ENCODE assay signal across 10 mouse cellular contexts in the genomic region with DNA sequence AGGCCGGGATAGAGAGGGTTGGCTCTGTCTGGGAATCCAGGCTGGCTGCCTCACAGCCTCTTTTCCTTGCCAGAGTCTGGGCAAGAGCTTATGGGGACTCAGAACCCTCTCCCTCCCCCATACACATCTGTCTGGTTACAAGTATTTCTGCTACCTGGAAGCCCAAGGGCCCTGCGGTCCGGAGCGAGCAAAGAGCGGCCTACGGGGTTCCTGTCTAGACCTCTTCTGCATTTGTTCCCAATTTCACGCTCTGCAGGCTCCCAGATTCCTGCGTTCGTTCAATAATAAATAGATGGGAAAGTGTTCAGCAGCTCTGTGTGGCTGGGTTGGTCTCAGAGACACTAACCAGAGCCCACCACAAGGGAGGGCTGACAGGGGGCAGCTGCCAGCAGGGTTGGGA. TPM values are rescaled to one million over a fixed set of nuclear protein-coding genes. Genes with fewer than 3 reads are reported as not detected.
A peak's percentile ranks its signal among the peaks of the same experiment; 100 is the strongest.
DNase-seq lines count a peak whose midpoint lies in the region; ATAC-seq lines count a peak whose summit lies in the region.
"Had no signal": no experiment of that assay in that cellular context is flagged by ENCODE, and none has a peak within 500 bp of the region (broad histone marks: within the 10 kb centered on the region; RNA-seq: fewer than 3 reads in every experiment).

No protein-coding gene starts in this region.

- no peak for ATAC-seq in forebrain, embryonic 12.5 days (ENCODE audit: low FRiP score)
- ATAC-seq in forebrain, embryonic 13.5 days, result no peak
- no peak for ATAC-seq in midbrain, embryonic 14.5 days (ENCODE audit: low FRiP score, low TSS enrichment)
- ATAC-seq in midbrain, embryonic 15.5 days (replicated peaks), result no peak
- ATAC-seq in hindbrain, embryonic 15.5 days (ENCODE audit: low FRiP score, low read depth), result no peak

- peak overlapping the region; percentile 46; the same call in 1 of the 2 replicates for H3K27ac ChIP-seq in forebrain, embryonic 12.5 days
- H3K27ac ChIP-seq in forebrain, embryonic 13.5 days, result no peak overlapping the region
- no peak overlapping the region; the same call in 1 of the 2 replicates for H3K27ac ChIP-seq in midbrain, embryonic 14.5 days (replicated peaks; ENCODE audit: low read depth, low read length)
- H3K27ac ChIP-seq in midbrain, embryonic 15.5 days, result no peak overlapping the region
- peak overlapping the region; percentile 15; the same call in 1 of the 2 replicates for H3K27ac ChIP-seq in hindbrain, embryonic 15.5 days (replicated peaks)
- H3K27ac ChIP-seq: gastrocnemius, adult 2 months; kidney, postnatal 0 days had no signal

- H3K27me3 ChIP-seq in forebrain, embryonic 12.5 days, result no peaks in the 10 kb centered on the region
- H3K27me3 ChIP-seq in forebrain, embryonic 13.5 days, result no peaks in the 10 kb centered on the region
- H3K27me3 ChIP-seq in midbrain, embryonic 14.5 days (ENCODE audit: control insufficient read depth, insufficient read depth, low read length), result no peaks in the 10 kb centered on the region
- H3K27me3 ChIP-seq in midbrain, embryonic 15.5 days (replicated peaks), result no peaks in the 10 kb centered on the region
- H3K27me3 ChIP-seq in hindbrain, embryonic 15.5 days, result no peaks in the 10 kb centered on the region

- no peak overlapping the region for H3K4me2 ChIP-seq in forebrain, embryonic 12.5 days
- no peak overlapping the region for H3K4me2 ChIP-seq in forebrain, embryonic 13.5 days
- H3K4me2 ChIP-seq in midbrain, embryonic 14.5 days (ENCODE audit: low read length), result no peak overlapping the region
- H3K4me2 ChIP-seq in midbrain, embryonic 15.5 days, result no peak overlapping the region
- no peak overlapping the region for H3K4me2 ChIP-seq in hindbrain, embryonic 15.5 days

- WGBS in forebrain, embryonic 12.5 days, result 36% methylated on average over 9 of the region's 9 CpGs
- 38% methylated on average over 9 of the region's 9 CpGs for WGBS in forebrain, embryonic 13.5 days
- 26% methylated on average over 9 of the region's 9 CpGs for WGBS in midbrain, embryonic 14.5 days
- 22% methylated on average over 9 of the region's 9 CpGs for WGBS in midbrain, embryonic 15.5 days
- WGBS in hindbrain, embryonic 15.5 days, result 28% methylated on average over 9 of the region's 9 CpGs

- no peaks in the 10 kb centered on the region for H3K36me3 ChIP-seq in forebrain, embryonic 12.5 days (replicated peaks)
- no peaks in the 10 kb centered on the region for H3K36me3 ChIP-seq in forebrain, embryonic 13.5 days (ENCODE audit: poor library complexity, severe bottlenecking)
- no peaks in the 10 kb centered on the region for H3K36me3 ChIP-seq in midbrain, embryonic 14.5 days (ENCODE audit: control insufficient read depth, insufficient read depth, low read length)
- H3K36me3 ChIP-seq in midbrain, embryonic 15.5 days (replicated peaks), result no peaks in the 10 kb centered on the region
- H3K36me3 ChIP-seq in hindbrain, embryonic 15.5 days, result no peaks in the 10 kb centered on the region

- H3K9me3 ChIP-seq in forebrain, embryonic 12.5 days, result no peaks in the 10 kb centered on the region
- H3K9me3 ChIP-seq in forebrain, embryonic 13.5 days (replicated peaks), result no peaks in the 10 kb centered on the region
- H3K9me3 ChIP-seq in midbrain, embryonic 14.5 days (ENCODE audit: control insufficient read depth, low read length), result no peaks in the 10 kb centered on the region
- H3K9me3 ChIP-seq in midbrain, embryonic 15.5 days, result no peaks in the 10 kb centered on the region
- H3K9me3 ChIP-seq in hindbrain, embryonic 15.5 days, result no peaks in the 10 kb centered on the region

- H3K4me3 ChIP-seq in forebrain, embryonic 12.5 days (replicated peaks), result no peak overlapping the region
- no peak overlapping the region for H3K4me3 ChIP-seq in forebrain, embryonic 13.5 days
- H3K4me3 ChIP-seq in midbrain, embryonic 14.5 days (replicated peaks; ENCODE audit: low read depth, low read length), result no peak overlapping the region
- no peak overlapping the region for H3K4me3 ChIP-seq in midbrain, embryonic 15.5 days
- H3K4me3 ChIP-seq in hindbrain, embryonic 15.5 days, result no peak overlapping the region
- H3K4me3 ChIP-seq: gastrocnemius, adult 2 months had no signal

- peaks cover 22% of the 10 kb centered on the region for H3K4me1 ChIP-seq in forebrain, embryonic 12.5 days
- H3K4me1 ChIP-seq in forebrain, embryonic 13.5 days, result peaks cover 26% of the 10 kb centered on the region
- peaks cover 22% of the 10 kb centered on the region; the same call in 1 of the 2 replicates for H3K4me1 ChIP-seq in midbrain, embryonic 14.5 days (ENCODE audit: control insufficient read depth, insufficient read depth, low read length)
- peaks cover 15% of the 10 kb centered on the region for H3K4me1 ChIP-seq in midbrain, embryonic 15.5 days
- H3K4me1 ChIP-seq in hindbrain, embryonic 15.5 days (replicated peaks), result peaks cover 31% of the 10 kb centered on the region

- peak; percentile 39 for DNase-seq in midbrain, embryonic 14.5 days
- DNase-seq in thymus, postnatal 25 days, result peak; percentile 58
- no peak for DNase-seq in right cerebral cortex, postnatal 36 days (ENCODE audit: low spot score in 2 of 2)
- DNase-seq in lung, postnatal 14 days, result no peak
- DNase-seq: gastrocnemius, adult 2 months had no signal

- no peak overlapping the region for H3K9ac ChIP-seq in forebrain, embryonic 12.5 days
- no peak overlapping the region for H3K9ac ChIP-seq in forebrain, embryonic 13.5 days
- no peak overlapping the region for H3K9ac ChIP-seq in midbrain, embryonic 14.5 days (replicated peaks; ENCODE audit: low read length)
- no peak overlapping the region for H3K9ac ChIP-seq in midbrain, embryonic 15.5 days
- no peak overlapping the region for H3K9ac ChIP-seq in hindbrain, embryonic 15.5 days

RNA-seq across cellular contexts. Expression of gene Fam163b, which starts 19.7 kb away (rescaled TPM):
- 0.27 and 0.32 TPM in 2 replicates for polyA plus RNA-seq in forebrain, embryonic 12.5 days (2016; fragmentation: Nextera tagmentation; extraction: Ambion mirVana)
- 0.76 and 1.7 TPM in 2 replicates for polyA plus RNA-seq in forebrain, embryonic 13.5 days (2015; fragmentation: Nextera tagmentation; extraction: Ambion mirVana)
- polyA plus RNA-seq in midbrain, embryonic 14.5 days (2014; fragmentation: Nextera tagmentation; extraction: Ambion mirVana), result 2.8 and 4.2 TPM in 2 replicates
- 4.7 and 5.4 TPM in 2 replicates for polyA plus RNA-seq in midbrain, embryonic 15.5 days (2015; fragmentation: Nextera tagmentation; extraction: Ambion mirVana)
- 7.7 and 9.6 TPM in 2 replicates for polyA plus RNA-seq in hindbrain, embryonic 15.5 days (2015; fragmentation: Nextera tagmentation; extraction: Ambion mirVana)
- polyA plus RNA-seq: kidney, postnatal 0 days had no signal

RNA-seq across cellular contexts. Expression of gene Dbh, which starts 42.5 kb away (rescaled TPM):
- polyA plus RNA-seq in forebrain, embryonic 12.5 days (2016; fragmentation: Nextera tagmentation; extraction: Ambion mirVana), result not detected in 2 replicates
- not detected in 2 replicates for polyA plus RNA-seq in forebrain, embryonic 13.5 days (2015; fragmentation: Nextera tagmentation; extraction: Ambion mirVana)
- 2.7 and 5.5 TPM in 2 replicates for polyA plus RNA-seq in midbrain, embryonic 14.5 days (2014; fragmentation: Nextera tagmentation; extraction: Ambion mirVana)
- 0.65 and 3.6 TPM in 2 replicates for polyA plus RNA-seq in midbrain, embryonic 15.5 days (2015; fragmentation: Nextera tagmentation; extraction: Ambion mirVana)
- polyA plus RNA-seq in hindbrain, embryonic 15.5 days (2015; fragmentation: Nextera tagmentation; extraction: Ambion mirVana), result 5.3 and 7.7 TPM in 2 replicates

RNA-seq across cellular contexts. Expression of gene Adamtsl2, which starts 43.4 kb away (rescaled TPM):
- 5.3 and 5.4 TPM in 2 replicates for polyA plus RNA-seq in forebrain, embryonic 12.5 days (2016; fragmentation: Nextera tagmentation; extraction: Ambion mirVana)
- polyA plus RNA-seq in forebrain, embryonic 13.5 days (2015; fragmentation: Nextera tagmentation; extraction: Ambion mirVana), result 5.7 and 7.6 TPM in 2 replicates
- 7.1 and 7.6 TPM in 2 replicates for polyA plus RNA-seq in midbrain, embryonic 14.5 days (2014; fragmentation: Nextera tagmentation; extraction: Ambion mirVana)
- 9.7 and 10.1 TPM in 2 replicates for polyA plus RNA-seq in midbrain, embryonic 15.5 days (2015; fragmentation: Nextera tagmentation; extraction: Ambion mirVana)
- polyA plus RNA-seq in hindbrain, embryonic 15.5 days (2015; fragmentation: Nextera tagmentation; extraction: Ambion mirVana), result 8.0 and 10.4 TPM in 2 replicates

RNA-seq across cellular contexts. Expression of gene Mymk, which starts 50.6 kb away (rescaled TPM):
- polyA plus RNA-seq in forebrain, embryonic 12.5 days (2016; fragmentation: Nextera tagmentation; extraction: Ambion mirVana), result 0.26 TPM in 1 of 2 replicates, not detected in the other
- not detected in 2 replicates for polyA plus RNA-seq in forebrain, embryonic 13.5 days (2015; fragmentation: Nextera tagmentation; extraction: Ambion mirVana)
- not detected in 2 replicates for polyA plus RNA-seq in midbrain, embryonic 14.5 days (2014; fragmentation: Nextera tagmentation; extraction: Ambion mirVana)
- polyA plus RNA-seq in midbrain, embryonic 15.5 days (2015; fragmentation: Nextera tagmentation; extraction: Ambion mirVana), result 0.14 TPM in 2 replicates
- polyA plus RNA-seq in hindbrain, embryonic 15.5 days (2015; fragmentation: Nextera tagmentation; extraction: Ambion mirVana), result 0.22 and 0.35 TPM in 2 replicates
- polyA plus RNA-seq: kidney, postnatal 0 days had no signal

Comparison
In these comparisons a context has a peak if more than half of its experiments do, and no peak if none do; other contexts are left out.
1. H3K27ac ChIP-seq: peak in forebrain, embryonic 12.5 days (single experiment) and hindbrain, embryonic 15.5 days (single experiment); none in forebrain, embryonic 13.5 days (single experiment), midbrain, embryonic 14.5 days (single experiment) and midbrain, embryonic 15.5 days (single experiment).
2. DNase-seq: peak in midbrain, embryonic 14.5 days (single experiment) and thymus, postnatal 25 days (single experiment); none in right cerebral cortex, postnatal 36 days (0 of 2) and lung, postnatal 14 days (single experiment).